Mouse (Mus musculus) spleen, adult 12 weeks (tissue): ENCODE data around the gene Lancl3.
"Not testable (repeated sequence)": the region's sequence is repeated elsewhere in the genome, so short reads cannot be mapped to it uniquely, and the experiment has no call there.

Experiments
- DNase-seq: peaks from one replicate; pipeline ENCODE4 v3.0.0; 2022; ENCODE audit warnings: low spot score

Lancl3 gene

GRCm38 (mm10) chrX:9259267-9259666 lies 59.6 kb downstream of the Lancl3 start:
- no peak for DNase-seq

GRCm38 (mm10) chrX:9271112-9271511 lies 71.4 kb downstream of the Lancl3 start:
- no peak for DNase-seq

- DNase-seq, result no peak
These were observed 72.3 kb downstream of the Lancl3 start for GRCm38 (mm10) chrX:9271947-9272459.

GRCm38 (mm10) chrX:9272460-9273361 lies 73.0 kb downstream of the Lancl3 start, which contains the start of gene Xk:
TSS of gene Xk (plus strand) at chrX:9272756.
- DNase-seq, result peak; percentile 56

GRCm38 (mm10) chrX:9273377-9274002 lies 73.8 kb downstream of the Lancl3 start:
- DNase-seq, result no peak

- DNase-seq, result no peak
These were observed 74.6 kb downstream of the Lancl3 start for GRCm38 (mm10) chrX:9274321-9274720.

- not testable (repeated sequence) for DNase-seq
These were observed 83.8 kb downstream of the Lancl3 start, which contains the start of gene H2al1m for GRCm38 (mm10) chrX:9283464-9283863. TSS of gene H2al1m (plus strand) at chrX:9283764.

GRCm38 (mm10) chrX:9293140-9293829 lies 93.6 kb downstream of the Lancl3 start:
- DNase-seq, result not testable (repeated sequence)

- DNase-seq, result peak; percentile 64
These were observed 98.7 kb downstream of the Lancl3 start for GRCm38 (mm10) chrX:9298413-9298864.

- DNase-seq, result no peak
These were observed 103.1 kb downstream of the Lancl3 start for GRCm38 (mm10) chrX:9302791-9303190.

GRCm38 (mm10) chrX:9303455-9303854 lies 103.8 kb downstream of the Lancl3 start:
- DNase-seq, result no peak

GRCm38 (mm10) chrX:9316457-9316856 lies 116.8 kb downstream of the Lancl3 start:
- not testable (repeated sequence) for DNase-seq
